Mouse (Mus musculus) stomach, postnatal 0 days (tissue): ENCODE results near the gene Nub1.

Experiments used
- CTCF ChIP-seq: IDR thresholded peaks from 2 replicates; pipeline ENCODE4 v1.5.1; 2016; ENCODE audit warnings: antibody characterized with exemption, low read depth, mild to moderate bottlenecking, moderate library complexity
- EP300 ChIP-seq: optimal IDR thresholded peaks from 2 replicates; pipeline ENCODE3; 2016; ENCODE audit warnings: antibody characterized with exemption

DNA sequence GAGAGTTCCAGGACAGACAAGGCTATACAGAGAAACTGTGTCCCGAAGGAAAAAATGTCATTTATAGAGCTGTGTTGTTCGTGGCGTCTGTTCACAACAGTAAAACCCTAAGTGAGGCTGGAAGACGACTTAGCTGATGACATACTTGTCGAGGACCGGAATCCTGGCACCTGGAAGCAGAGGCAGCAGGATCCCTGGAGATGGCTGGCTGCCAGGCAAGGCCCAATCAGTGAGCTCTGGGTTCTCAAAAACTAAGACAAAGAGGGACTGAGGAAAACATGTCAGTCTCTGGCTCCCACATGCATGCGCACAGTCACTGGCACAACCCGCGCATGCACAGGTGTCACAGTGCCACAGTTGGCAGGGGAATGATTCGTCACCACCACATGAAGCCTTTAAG, 52.3 kb downstream of the Nub1 start:
- TF ChIP-seq CTCF (no peak), EP300 (no peak)
